Mouse (Mus musculus): ENCODE measurements around the gene Syt1. TPM values are rescaled to one million over a fixed set of nuclear protein-coding genes. Genes with fewer than 3 reads are reported as not detected.

The Syt1 gene
- total RNA-seq, 2 experiments from 2014 or later, result not detected

GRCm38 (mm10) chr10:108537641-108538040, 473.1 kb downstream of the Syt1 start:
- ATAC-seq (replicated peaks; ENCODE audit: low FRiP score, poor library complexity, severe bottlenecking), result no peak

GRCm38 (mm10) chr10:108535922-108536321, 474.9 kb downstream of the Syt1 start:
- ATAC-seq (replicated peaks; ENCODE audit: low FRiP score, poor library complexity, severe bottlenecking), result no peak

- ATAC-seq (replicated peaks; ENCODE audit: low FRiP score, poor library complexity, severe bottlenecking), result no peak
Measured at GRCm38 (mm10) chr10:108534112-108534511, 476.7 kb downstream of the Syt1 start.

GRCm38 (mm10) chr10:108532916-108533315, 477.9 kb downstream of the Syt1 start:
- ATAC-seq (replicated peaks; ENCODE audit: low FRiP score, poor library complexity, severe bottlenecking), result no peak

- ATAC-seq (replicated peaks; ENCODE audit: low FRiP score, poor library complexity, severe bottlenecking), result no peak
Measured at GRCm38 (mm10) chr10:108532283-108532682, 478.5 kb downstream of the Syt1 start.

- no peak for ATAC-seq (replicated peaks; ENCODE audit: low FRiP score, poor library complexity, severe bottlenecking)
Measured at GRCm38 (mm10) chr10:108531641-108532040, 479.1 kb downstream of the Syt1 start.

GRCm38 (mm10) chr10:108531111-108531510, 479.7 kb downstream of the Syt1 start:
- no peak for ATAC-seq (replicated peaks; ENCODE audit: low FRiP score, poor library complexity, severe bottlenecking)

- ATAC-seq (replicated peaks; ENCODE audit: low FRiP score, poor library complexity, severe bottlenecking), result no peak
Measured at GRCm38 (mm10) chr10:108528338-108528737, 482.4 kb downstream of the Syt1 start.

- ATAC-seq (replicated peaks; ENCODE audit: low FRiP score, poor library complexity, severe bottlenecking), result no peak
Measured at GRCm38 (mm10) chr10:108525506-108525905, 485.3 kb downstream of the Syt1 start.

- no peak for ATAC-seq (replicated peaks; ENCODE audit: low FRiP score, poor library complexity, severe bottlenecking)
Measured at GRCm38 (mm10) chr10:108524306-108525029, 486.3 kb downstream of the Syt1 start.

GRCm38 (mm10) chr10:108519156-108519555, 491.6 kb downstream of the Syt1 start:
- ATAC-seq (replicated peaks; ENCODE audit: low FRiP score, poor library complexity, severe bottlenecking), result no peak

GRCm38 (mm10) chr10:108517076-108517475, 493.7 kb downstream of the Syt1 start:
- no peak for ATAC-seq (replicated peaks; ENCODE audit: low FRiP score, poor library complexity, severe bottlenecking)

GRCm38 (mm10) chr10:108514671-108515070, 496.1 kb downstream of the Syt1 start:
- ATAC-seq (replicated peaks; ENCODE audit: low FRiP score, poor library complexity, severe bottlenecking), result no peak

- no peak for ATAC-seq (replicated peaks; ENCODE audit: low FRiP score, poor library complexity, severe bottlenecking)
Measured at GRCm38 (mm10) chr10:108509579-108509978, 501.2 kb downstream of the Syt1 start.

- ATAC-seq (replicated peaks; ENCODE audit: low FRiP score, poor library complexity, severe bottlenecking), result no peak
Measured at GRCm38 (mm10) chr10:108506917-108507316, 503.9 kb downstream of the Syt1 start.

GRCm38 (mm10) chr10:108504925-108505324, 505.9 kb downstream of the Syt1 start:
- no peak for ATAC-seq (replicated peaks; ENCODE audit: low FRiP score, poor library complexity, severe bottlenecking)

- ATAC-seq (replicated peaks; ENCODE audit: low FRiP score, poor library complexity, severe bottlenecking), result no peak
Measured at GRCm38 (mm10) chr10:108504128-108504870, 506.5 kb downstream of the Syt1 start.

GRCm38 (mm10) chr10:108490231-108490630, 520.6 kb downstream of the Syt1 start:
- no peak for ATAC-seq (replicated peaks; ENCODE audit: low FRiP score, poor library complexity, severe bottlenecking)

- ATAC-seq (replicated peaks; ENCODE audit: low FRiP score, poor library complexity, severe bottlenecking), result no peak
Measured at GRCm38 (mm10) chr10:108483991-108484390, 526.8 kb downstream of the Syt1 start.

GRCm38 (mm10) chr10:108480146-108480850, 530.5 kb downstream of the Syt1 start:
- no peak for ATAC-seq (replicated peaks; ENCODE audit: low FRiP score, poor library complexity, severe bottlenecking)

Data from erythroblast, adult 5-6 weeks (primary cell).